Mouse (Mus musculus) intestine, embryonic 15.5 days (tissue): ENCODE data around the gene Shisa4. TPM values are rescaled to one million over a fixed set of nuclear protein-coding genes. Genes with fewer than 3 reads are reported as not detected.

Experiments used
- ATAC-seq: fragments of 200-750 bp; cut with Nextera tagmentation; 2 replicates; pipeline ENCODE4 v1.8.0; 2017; ENCODE audit warnings: moderate TSS enrichment, moderate library complexity
- H3K27ac ChIP-seq: fragments of 300-500 bp; sonication (generic); 2 replicates; pipeline ENCODE4 v1.5.1; 2015; ENCODE audit warnings: mild to moderate bottlenecking, inconsistent platforms
- H3K27me3 ChIP-seq: fragments of 300-500 bp; sonication (generic); replicated peaks from 2 replicates; pipeline ENCODE4 v1.6.1; 2015; ENCODE audit warnings: inconsistent platforms
- H3K36me3 ChIP-seq: fragments of 300-500 bp; sonication (generic); 2 replicates; pipeline ENCODE4 v1.6.1; 2015; ENCODE audit warnings: inconsistent platforms
- H3K4me1 ChIP-seq: fragments of 300-500 bp; sonication (generic); replicated peaks from 2 replicates; pipeline ENCODE4 v1.6.1; 2015; ENCODE audit warnings: inconsistent platforms
- H3K4me2 ChIP-seq: fragments of 300-500 bp; sonication (generic); replicated peaks from 2 replicates; pipeline ENCODE4 v1.6.1; 2015; ENCODE audit warnings: mild to moderate bottlenecking, inconsistent platforms
- H3K4me3 ChIP-seq: fragments of 300-500 bp; sonication (generic); replicated peaks from 2 replicates; pipeline ENCODE4 v1.5.1; 2015; ENCODE audit warnings: inconsistent platforms
- H3K9ac ChIP-seq: fragments of 300-500 bp; sonication (generic); 2 replicates; pipeline ENCODE4 v1.6.1; 2015; ENCODE audit warnings: inconsistent platforms
- H3K9me3 ChIP-seq: fragments of 300-500 bp; sonication (generic); 2 replicates; pipeline ENCODE4 v1.6.1; 2016; ENCODE audit warnings: inconsistent platforms
- WGBS: fragments of 180-500 bp; shearing (Covaris S2); methylation state at CpG from one replicate; pipeline ENCODE4 v1.1.7; 2015; 5-methylcytosine and 5-hydroxymethylcytosine counted together
- polyA plus RNA-seq: library from polyadenylated mRNA; unstranded; fragments of >200 nt; fragmentation: Nextera tagmentation; extraction: Ambion mirVana; gene quantifications from 2 replicates; pipeline ENCODE4 v1.2.1, GENCODE M21; 2015

Shisa4 gene
- polyA plus RNA-seq, 1 experiment from 2014 or later = 29.5 TPM

GRCm38 (mm10) chr1:135362115-135362514, 12.9 kb downstream of the Shisa4 start:
- no peaks in the 10 kb centered on the region for H3K4me1 ChIP-seq
- no peak overlapping the region for H3K27ac ChIP-seq
- H3K9me3 ChIP-seq = no peaks in the 10 kb centered on the region
- no peak overlapping the region for H3K4me3 ChIP-seq
- H3K9ac ChIP-seq = no peak overlapping the region
- H3K27me3 ChIP-seq = no peaks in the 10 kb centered on the region
- H3K36me3 ChIP-seq = no peaks in the 10 kb centered on the region
- no peak overlapping the region for H3K4me2 ChIP-seq
- no peak for ATAC-seq

- WGBS = 77% methylated on average over 4 of the region's 4 CpGs
- H3K27ac ChIP-seq = no peak overlapping the region
- no peaks in the 10 kb centered on the region for H3K4me1 ChIP-seq
- H3K9ac ChIP-seq = no peak overlapping the region
- no peak overlapping the region for H3K4me3 ChIP-seq
- no peaks in the 10 kb centered on the region for H3K36me3 ChIP-seq
- H3K9me3 ChIP-seq = no peaks in the 10 kb centered on the region
- no peaks in the 10 kb centered on the region for H3K27me3 ChIP-seq
- no peak for ATAC-seq
- no peak overlapping the region for H3K4me2 ChIP-seq
Observed at GRCm38 (mm10) chr1:135361491-135361890, 13.5 kb downstream of the Shisa4 start.

GRCm38 (mm10) chr1:135359071-135359470, 16.0 kb downstream of the Shisa4 start:
- no peak overlapping the region for H3K9ac ChIP-seq
- no peaks in the 10 kb centered on the region for H3K9me3 ChIP-seq
- H3K27ac ChIP-seq = 0 out of 2 replicates have a peak overlapping the region, but pooled peaks have one; percentile 61
- ATAC-seq = peak; percentile 80
- no peak overlapping the region for H3K4me3 ChIP-seq
- no peaks in the 10 kb centered on the region for H3K36me3 ChIP-seq
- WGBS = 6% methylated on average over 2 of the region's 2 CpGs
- no peaks in the 10 kb centered on the region for H3K4me1 ChIP-seq
- H3K27me3 ChIP-seq = no peaks in the 10 kb centered on the region
- H3K4me2 ChIP-seq = no peak overlapping the region

GRCm38 (mm10) chr1:135351953-135352352, 23.1 kb downstream of the Shisa4 start:
- H3K27me3 ChIP-seq = no peaks in the 10 kb centered on the region
- ATAC-seq = no peak
- H3K9ac ChIP-seq = no peak overlapping the region
- no peaks in the 10 kb centered on the region for H3K4me1 ChIP-seq
- no peak overlapping the region for H3K27ac ChIP-seq
- H3K4me2 ChIP-seq = no peak overlapping the region
- no peaks in the 10 kb centered on the region for H3K9me3 ChIP-seq
- no peaks in the 10 kb centered on the region for H3K36me3 ChIP-seq
- H3K4me3 ChIP-seq = no peak overlapping the region
- 69% methylated on average over 3 of the region's 3 CpGs for WGBS

- Histone ChIP-seq H3K36me3 (no peaks in the 10 kb centered on the region), H3K27me3 (no peaks in the 10 kb centered on the region), H3K9ac (no peak overlapping the region), H3K4me1 (no peaks in the 10 kb centered on the region), H3K27ac (peak overlapping the region; percentile 4; the same call in 1 of the 2 replicates), H3K4me3 (no peak overlapping the region), H3K4me2 (no peak overlapping the region), H3K9me3 (no peaks in the 10 kb centered on the region)
- peak; percentile 55; the same call in 1 of the 2 replicates for ATAC-seq
- WGBS = 34% methylated on average over 4 of the region's 4 CpGs
Observed at GRCm38 (mm10) chr1:135347498-135348169, 27.4 kb downstream of the Shisa4 start.

- Histone ChIP-seq H3K9me3 (no peaks in the 10 kb centered on the region), H3K36me3 (no peaks in the 10 kb centered on the region), H3K4me1 (no peaks in the 10 kb centered on the region), H3K27ac (0 out of 2 replicates have a peak overlapping the region, but pooled peaks have one; percentile 4), H3K4me3 (no peak overlapping the region), H3K9ac (no peak overlapping the region), H3K4me2 (no peak overlapping the region), H3K27me3 (no peaks in the 10 kb centered on the region)
- no peak for ATAC-seq
- 61% methylated on average over 3 of the region's 3 CpGs for WGBS
Observed at GRCm38 (mm10) chr1:135346891-135347290, 28.1 kb downstream of the Shisa4 start.

- Histone ChIP-seq H3K9ac (no peak overlapping the region), H3K36me3 (no peaks in the 10 kb centered on the region), H3K27ac (no peak overlapping the region), H3K27me3 (no peaks in the 10 kb centered on the region), H3K9me3 (no peaks in the 10 kb centered on the region), H3K4me3 (no peak overlapping the region), H3K4me1 (no peaks in the 10 kb centered on the region), H3K4me2 (no peak overlapping the region)
- ATAC-seq = no peak
- WGBS = 61% methylated on average over 4 of the region's 4 CpGs
Observed at GRCm38 (mm10) chr1:135344026-135344425, 31.0 kb downstream of the Shisa4 start.

- Histone ChIP-seq H3K4me2 (no peak overlapping the region), H3K27ac (no peak overlapping the region), H3K36me3 (no peaks in the 10 kb centered on the region), H3K9me3 (no peaks in the 10 kb centered on the region), H3K4me3 (no peak overlapping the region), H3K27me3 (no peaks in the 10 kb centered on the region), H3K4me1 (no peaks in the 10 kb centered on the region), H3K9ac (no peak overlapping the region)
- ATAC-seq = no peak
- WGBS = 61% methylated on average over 8 of the region's 8 CpGs
Observed at GRCm38 (mm10) chr1:135341947-135342346, 33.1 kb downstream of the Shisa4 start.

- Histone ChIP-seq H3K4me2 (no peak overlapping the region), H3K27me3 (no peaks in the 10 kb centered on the region), H3K9me3 (no peaks in the 10 kb centered on the region), H3K4me1 (0 out of 2 replicates have a peak, but pooled peaks cover 3% of the 10 kb centered on the region), H3K9ac (no peak overlapping the region), H3K4me3 (no peak overlapping the region), H3K36me3 (no peaks in the 10 kb centered on the region), H3K27ac (no peak overlapping the region)
- no peak for ATAC-seq
- WGBS = 59% methylated on average over 6 of the region's 6 CpGs
Observed at GRCm38 (mm10) chr1:135330578-135330977, 44.5 kb downstream of the Shisa4 start.

- no peaks in the 10 kb centered on the region for H3K36me3 ChIP-seq
- H3K9me3 ChIP-seq = no peaks in the 10 kb centered on the region
- no peak overlapping the region for H3K4me2 ChIP-seq
- H3K27me3 ChIP-seq = no peaks in the 10 kb centered on the region; the same call in 1 of the 2 replicates
- WGBS = 58% methylated on average over 5 of the region's 5 CpGs
- no peak overlapping the region for H3K27ac ChIP-seq
- H3K4me1 ChIP-seq = peaks cover 8% of the 10 kb centered on the region; the same call in 1 of the 2 replicates
- no peak for ATAC-seq
- no peak overlapping the region for H3K9ac ChIP-seq
- no peak overlapping the region for H3K4me3 ChIP-seq
Observed at GRCm38 (mm10) chr1:135328368-135328767, 46.7 kb downstream of the Shisa4 start.

- WGBS = 64% methylated on average over 2 of the region's 2 CpGs
- no peaks in the 10 kb centered on the region for H3K36me3 ChIP-seq
- no peaks in the 10 kb centered on the region; the same call in 1 of the 2 replicates for H3K27me3 ChIP-seq
- peak overlapping the region; percentile 41 for H3K4me2 ChIP-seq
- peak overlapping the region; percentile 13; the same call in 1 of the 2 replicates for H3K9ac ChIP-seq
- H3K27ac ChIP-seq = no peak overlapping the region
- H3K4me3 ChIP-seq = peak overlapping the region; percentile 28; the same call in 1 of the 2 replicates
- no peaks in the 10 kb centered on the region for H3K9me3 ChIP-seq
- no peak for ATAC-seq
- peaks cover 5% of the 10 kb centered on the region; the same call in 1 of the 2 replicates for H3K4me1 ChIP-seq
Observed at GRCm38 (mm10) chr1:135325934-135326333, 49.1 kb downstream of the Shisa4 start.

- no peaks in the 10 kb centered on the region for H3K36me3 ChIP-seq
- peak within 1 kb of the TSS; percentile 73 for H3K27ac ChIP-seq
- peaks cover 4% of the 10 kb centered on the region; the same call in 1 of the 2 replicates for H3K4me1 ChIP-seq
- H3K4me3 ChIP-seq = peak within 1 kb of the TSS; percentile 28
- peak; percentile 90 for ATAC-seq
- peak within 1 kb of the TSS; percentile 41 for H3K4me2 ChIP-seq
- no peaks in the 10 kb centered on the region for H3K9me3 ChIP-seq
- H3K27me3 ChIP-seq = no peaks in the 10 kb centered on the region; the same call in 1 of the 2 replicates
- 7% methylated on average over 8 of the region's 8 CpGs for WGBS
- H3K9ac ChIP-seq = peak within 1 kb of the TSS; percentile 39
Observed at GRCm38 (mm10) chr1:135324571-135324970, 50.5 kb downstream of the Shisa4 start, which contains the start of gene Lmod1. TSS of gene Lmod1 (plus strand) at chr1:135324807.
